8 mouse cellular contexts compared by ENCODE assay signal in genomic region chr12:69129634-69130310, GRCm38 (mm10). TPM values are rescaled to one million over a fixed set of nuclear protein-coding genes. Genes with fewer than 3 reads are reported as not detected.
A peak's percentile ranks its signal among the peaks of the same experiment; 100 is the strongest.
DNase-seq lines count a peak whose midpoint lies in the region; ATAC-seq and TF ChIP-seq lines count a peak whose summit lies in the region.

No protein-coding gene starts in this region.

- WGBS in lung, adult 2 months, result 36% methylated on average over 18 of the region's 18 CpGs
- WGBS in hindbrain, postnatal 0 days, result 44% methylated on average over 17 of the region's 18 CpGs
- 51% methylated on average over 16 of the region's 18 CpGs for WGBS in midbrain, postnatal 0 days

- H3K9me3 ChIP-seq in hindbrain, postnatal 0 days (ENCODE audit: low read length), result no peaks in the 10 kb centered on the region
- no peaks in the 10 kb centered on the region for H3K9me3 ChIP-seq in midbrain, postnatal 0 days (ENCODE audit: low read length)

- no peak for ATAC-seq in hindbrain, postnatal 0 days
- ATAC-seq in midbrain, postnatal 0 days (ENCODE audit: low FRiP score), result no peak

- no peaks in the 10 kb centered on the region for H3K4me1 ChIP-seq in lung, adult 2 months (ENCODE audit: control insufficient read depth, insufficient read depth, low read length)
- H3K4me1 ChIP-seq in hindbrain, postnatal 0 days (ENCODE audit: insufficient read depth, low read length), result no peaks in the 10 kb centered on the region
- H3K4me1 ChIP-seq in midbrain, postnatal 0 days (ENCODE audit: insufficient read depth, low read length), result no peaks in the 10 kb centered on the region

- H3K36me3 ChIP-seq in hindbrain, postnatal 0 days (ENCODE audit: insufficient read depth, low read length), result no peaks in the 10 kb centered on the region
- no peaks in the 10 kb centered on the region for H3K36me3 ChIP-seq in midbrain, postnatal 0 days (ENCODE audit: insufficient read depth, low read length)

- no peak overlapping the region for H3K9ac ChIP-seq in hindbrain, postnatal 0 days (replicated peaks; ENCODE audit: low read length)
- no peak overlapping the region for H3K9ac ChIP-seq in midbrain, postnatal 0 days (replicated peaks; ENCODE audit: low read length, poor library complexity, severe bottlenecking)

- DNase-seq in adrenal gland, postnatal 25 days, result peak; percentile 3
- no peak for DNase-seq in adrenal gland, adult 8-10 months
- DNase-seq in lung, postnatal 36 days, result peak; percentile 1
- DNase-seq in lung, adult 2 months, result no peak
- no peak for DNase-seq in hindbrain, postnatal 0 days (ENCODE audit: low spot score)
- no peak for DNase-seq in midbrain, postnatal 0 days (ENCODE audit: low spot score)
- no peak for DNase-seq in cerebellum, adult 18-20 months
- no peak for DNase-seq in spleen, postnatal 4 days (ENCODE audit: low spot score in 2 of 2)

- no peak for TF ChIP-seq POLR2A in lung, adult 2 months (IDR thresholded peaks at IDR 0.05; ENCODE audit: borderline replicate concordance, extremely low read depth, low read depth, low read length)

- no peaks in the 10 kb centered on the region for H3K27me3 ChIP-seq in hindbrain, postnatal 0 days (ENCODE audit: insufficient read depth, low read length)
- no peaks in the 10 kb centered on the region for H3K27me3 ChIP-seq in midbrain, postnatal 0 days (ENCODE audit: insufficient read depth, low read length)

- H3K4me2 ChIP-seq in hindbrain, postnatal 0 days (ENCODE audit: low read depth, low read length), result peak overlapping the region; percentile 34
- peak overlapping the region; percentile 18 for H3K4me2 ChIP-seq in midbrain, postnatal 0 days (ENCODE audit: low read depth, low read length, poor library complexity, severe bottlenecking)

- TF ChIP-seq CTCF in lung, adult 2 months (IDR thresholded peaks at IDR 0.05; ENCODE audit: insufficient read depth, low read length), result no peak
- no peak for TF ChIP-seq CTCF in hindbrain, postnatal 0 days (IDR thresholded peaks at IDR 0.05; ENCODE audit: low read depth)
- TF ChIP-seq CTCF in midbrain, postnatal 0 days (IDR thresholded peaks at IDR 0.05), result no peak

- no peak overlapping the region for H3K27ac ChIP-seq in hindbrain, postnatal 0 days
- no peak overlapping the region for H3K27ac ChIP-seq in midbrain, postnatal 0 days (ENCODE audit: low read depth, low read length)

- H3K4me3 ChIP-seq in lung, adult 2 months (replicated peaks; ENCODE audit: extremely low read depth, low read depth, low read length), result no peak overlapping the region
- no peak overlapping the region for H3K4me3 ChIP-seq in hindbrain, postnatal 0 days (ENCODE audit: low read length)
- no peak overlapping the region for H3K4me3 ChIP-seq in midbrain, postnatal 0 days (ENCODE audit: low read depth, low read length)

RNA-seq across cellular contexts. Expression of gene Rps29, which starts 29.2 kb away (rescaled TPM):
- total RNA-seq in adrenal gland, postnatal 25 days (2021), result 1,073 and 1,362 TPM in 2 replicates
- 1,000 to 10,000 TPM; 1,288 to 1,496 (median 1,367) TPM for total RNA-seq in adrenal gland, adult 8-10 months (2022)
- polyA plus RNA-seq in lung, adult 2 months (2012; rRNA removed), result 892 and 1,117 TPM in 2 replicates
- 56.4 and 153 TPM in 2 replicates for total RNA-seq in hindbrain, postnatal 0 days (2014; rRNA removed)
- polyA plus RNA-seq in hindbrain, postnatal 0 days (2015; fragmentation: Nextera tagmentation; extraction: Ambion mirVana), result 1,492 and 1,507 TPM in 2 replicates
- total RNA-seq in midbrain, postnatal 0 days (2014; rRNA removed), result 145 and 151 TPM in 2 replicates
- 1,280 and 1,361 TPM in 2 replicates for polyA plus RNA-seq in midbrain, postnatal 0 days (2015; fragmentation: Nextera tagmentation; extraction: Ambion mirVana)

RNA-seq across cellular contexts. Expression of gene Lrr1, which starts 38.8 kb away (rescaled TPM):
- total RNA-seq in adrenal gland, postnatal 25 days (2021), result 0.85 TPM in 1 of 2 replicates, not detected in the other
- not detected for total RNA-seq in adrenal gland, adult 8-10 months (2022)
- 0.34 TPM in 1 of 2 replicates, not detected in the other for polyA plus RNA-seq in lung, adult 2 months (2012; rRNA removed)
- total RNA-seq in hindbrain, postnatal 0 days (2014; rRNA removed), result 0.37 and 0.86 TPM in 2 replicates
- 3.4 and 3.6 TPM in 2 replicates for polyA plus RNA-seq in hindbrain, postnatal 0 days (2015; fragmentation: Nextera tagmentation; extraction: Ambion mirVana)
- total RNA-seq in midbrain, postnatal 0 days (2014; rRNA removed), result 0.24 and 1.6 TPM in 2 replicates
- polyA plus RNA-seq in midbrain, postnatal 0 days (2015; fragmentation: Nextera tagmentation; extraction: Ambion mirVana), result 1.2 and 1.3 TPM in 2 replicates

RNA-seq across cellular contexts. Expression of gene Rpl36al, which starts 54.1 kb away (rescaled TPM):
- total RNA-seq in adrenal gland, postnatal 25 days (2021), result 574 and 660 TPM in 2 replicates
- total RNA-seq in adrenal gland, adult 8-10 months (2022), result 100 to 1,000 TPM; 457 to 680 (median 548) TPM
- 93.5 and 107 TPM in 2 replicates for polyA plus RNA-seq in lung, adult 2 months (2012; rRNA removed)
- total RNA-seq in hindbrain, postnatal 0 days (2014; rRNA removed), result 80.6 and 99.1 TPM in 2 replicates
- 417 and 430 TPM in 2 replicates for polyA plus RNA-seq in hindbrain, postnatal 0 days (2015; fragmentation: Nextera tagmentation; extraction: Ambion mirVana)
- total RNA-seq in midbrain, postnatal 0 days (2014; rRNA removed), result 117 and 148 TPM in 2 replicates
- 352 and 392 TPM in 2 replicates for polyA plus RNA-seq in midbrain, postnatal 0 days (2015; fragmentation: Nextera tagmentation; extraction: Ambion mirVana)

RNA-seq across cellular contexts. Expression of gene Mgat2, which starts 54.2 kb away (rescaled TPM):
- 48.4 and 54.3 TPM in 2 replicates for total RNA-seq in adrenal gland, postnatal 25 days (2021)
- total RNA-seq in adrenal gland, adult 8-10 months (2022), result 10 to 100 TPM; 59.8 to 89.4 (median 61.3) TPM
- polyA plus RNA-seq in lung, adult 2 months (2012; rRNA removed), result 16.4 and 19.4 TPM in 2 replicates
- 64.6 and 71.1 TPM in 2 replicates for total RNA-seq in hindbrain, postnatal 0 days (2014; rRNA removed)
- polyA plus RNA-seq in hindbrain, postnatal 0 days (2015; fragmentation: Nextera tagmentation; extraction: Ambion mirVana), result 39.7 and 42.2 TPM in 2 replicates
- 54.6 and 59.0 TPM in 2 replicates for total RNA-seq in midbrain, postnatal 0 days (2014; rRNA removed)
- 41.5 and 41.9 TPM in 2 replicates for polyA plus RNA-seq in midbrain, postnatal 0 days (2015; fragmentation: Nextera tagmentation; extraction: Ambion mirVana)

Comparison
In these comparisons a context has a peak if more than half of its experiments do, and no peak if none do; other contexts are left out.
1. DNase-seq: peak in adrenal gland, postnatal 25 days (single experiment) and lung, postnatal 36 days (single experiment); none in adrenal gland, adult 8-10 months (single experiment), lung, adult 2 months (single experiment), hindbrain, postnatal 0 days (single experiment), midbrain, postnatal 0 days (single experiment), cerebellum, adult 18-20 months (0 of 2) and spleen, postnatal 4 days (0 of 2).